In the genomic region with DNA sequence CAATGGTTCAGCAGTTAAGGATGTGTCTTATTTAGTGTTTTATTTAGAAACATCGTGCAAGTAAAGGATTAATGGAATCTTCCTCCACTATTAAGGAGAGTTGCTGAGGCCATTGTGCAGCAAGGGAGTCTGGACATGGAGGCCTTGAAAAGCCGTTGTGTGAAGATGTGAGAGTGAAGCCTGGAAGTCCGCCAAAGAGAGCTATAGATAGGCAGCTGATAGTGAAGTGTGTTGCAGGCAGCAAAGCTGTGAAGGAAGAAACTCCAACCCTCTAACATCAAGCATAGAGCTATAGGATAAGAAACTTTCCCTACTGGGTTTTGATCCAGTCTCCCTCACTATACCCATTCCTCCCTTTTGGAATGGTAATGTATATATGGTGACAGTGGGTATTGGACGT, we compare ENCODE assay signal across 23 mouse cellular contexts.
DNase-seq lines count a peak whose midpoint lies in the region; ATAC-seq and TF ChIP-seq lines count a peak whose summit lies in the region.
"Had no signal": no experiment of that assay in that cellular context is flagged by ENCODE, and none has a peak within 500 bp of the region (broad histone marks: within the 10 kb centered on the region; RNA-seq: fewer than 3 reads in every experiment).

No protein-coding gene starts in this region.

- H3K27ac ChIP-seq in lung, embryonic 14.5 days (ENCODE audit: low read depth) = no peak overlapping the region
- H3K27ac ChIP-seq in lung, postnatal 0 days (ENCODE audit: low read length) = no peak overlapping the region
- H3K27ac ChIP-seq in MEL (ENCODE audit: control insufficient read depth, low read depth, low read length) = no peak overlapping the region
- no peak overlapping the region for H3K27ac ChIP-seq in midbrain, embryonic 14.5 days (replicated peaks; ENCODE audit: low read depth, low read length)

- H3K4me1 ChIP-seq in lung, embryonic 14.5 days (ENCODE audit: insufficient read depth) = no peaks in the 10 kb centered on the region
- no peaks in the 10 kb centered on the region for H3K4me1 ChIP-seq in lung, postnatal 0 days (ENCODE audit: insufficient read depth, low read depth, low read length)
- H3K4me1 ChIP-seq in MEL (ENCODE audit: control insufficient read depth in 1 of 2, insufficient read depth in 2 of 2, low read length in 2 of 2) = peaks cover 3% of the 10 kb centered on the region in 2 experiments; a peak in 1 of 4 replicates
- H3K4me1 ChIP-seq in midbrain, embryonic 14.5 days (ENCODE audit: control insufficient read depth, insufficient read depth, low read length) = no peaks in the 10 kb centered on the region

- H3K4me2 ChIP-seq in lung, embryonic 14.5 days = no peak overlapping the region
- H3K4me2 ChIP-seq in lung, postnatal 0 days (replicated peaks; ENCODE audit: low read depth, low read length) = no peak overlapping the region
- H3K4me2 ChIP-seq in midbrain, embryonic 14.5 days (ENCODE audit: low read length) = no peak overlapping the region

- no peaks in the 10 kb centered on the region for H3K9me3 ChIP-seq in lung, embryonic 14.5 days (ENCODE audit: low read depth, low read length)
- H3K9me3 ChIP-seq in lung, postnatal 0 days (ENCODE audit: low read length) = no peaks in the 10 kb centered on the region
- no peaks in the 10 kb centered on the region for H3K9me3 ChIP-seq in MEL (replicated peaks; ENCODE audit: insufficient read depth, low read length)
- H3K9me3 ChIP-seq in midbrain, embryonic 14.5 days (ENCODE audit: control insufficient read depth, low read length) = no peaks in the 10 kb centered on the region
- H3K9me3 ChIP-seq: G1E had no signal

- no peak overlapping the region for H3K9ac ChIP-seq in lung, embryonic 14.5 days
- H3K9ac ChIP-seq in lung, postnatal 0 days (replicated peaks; ENCODE audit: low read depth) = no peak overlapping the region
- no peak overlapping the region for H3K9ac ChIP-seq in MEL (ENCODE audit: control insufficient read depth, low read depth, low read length, poor library complexity, severe bottlenecking)
- no peak overlapping the region for H3K9ac ChIP-seq in midbrain, embryonic 14.5 days (replicated peaks; ENCODE audit: low read length)

- no peaks in the 10 kb centered on the region for H3K27me3 ChIP-seq in lung, embryonic 14.5 days (ENCODE audit: insufficient read depth, low read length)
- no peaks in the 10 kb centered on the region for H3K27me3 ChIP-seq in lung, postnatal 0 days (replicated peaks; ENCODE audit: insufficient read depth, low read length)
- no peaks in the 10 kb centered on the region for H3K27me3 ChIP-seq in MEL (ENCODE audit: control insufficient read depth in 1 of 2, insufficient read depth in 2 of 2, low read length in 2 of 2)
- no peaks in the 10 kb centered on the region for H3K27me3 ChIP-seq in midbrain, embryonic 14.5 days (ENCODE audit: control insufficient read depth, insufficient read depth, low read length)
- H3K27me3 ChIP-seq: CH12.LX, Patski had no signal

- H3K36me3 ChIP-seq in lung, embryonic 14.5 days (ENCODE audit: insufficient read depth) = no peaks in the 10 kb centered on the region
- no peaks in the 10 kb centered on the region for H3K36me3 ChIP-seq in lung, postnatal 0 days (ENCODE audit: insufficient read depth, low read length)
- peaks cover 0 to 10% of the 10 kb centered on the region in 2 experiments; a peak in 2 of 4 replicates for H3K36me3 ChIP-seq in MEL (ENCODE audit: control insufficient read depth in 1 of 2, insufficient read depth in 2 of 2, low read length in 2 of 2)
- no peaks in the 10 kb centered on the region for H3K36me3 ChIP-seq in midbrain, embryonic 14.5 days (ENCODE audit: control insufficient read depth, insufficient read depth, low read length)
- H3K36me3 ChIP-seq: G1E had no signal

- no peak for TF ChIP-seq EP300 in lung, postnatal 0 days (IDR thresholded peaks at IDR 0.05)
- TF ChIP-seq EP300 in MEL (IDR thresholded peaks at IDR 0.05; ENCODE audit: low read depth in 1 of 2, low read length in 2 of 2) = peak; percentile 17 to 18; a peak in 2 of 4 replicates

- H3K79me2 ChIP-seq in MEL (ENCODE audit: control insufficient read depth, insufficient read depth, low read length, poor library complexity) = no peaks in the 10 kb centered on the region

- DNase-seq in lung, embryonic 14.5 days = peak; percentile 53
- DNase-seq in lung, postnatal 0 days (ENCODE audit: low spot score) = no peak
- DNase-seq in MEL (ENCODE audit: low read depth, low spot score) = peak; percentile 79
- peak; percentile 7 for DNase-seq in brain, adult 2 months (ENCODE audit: low read depth, low spot score)
- DNase-seq in urinary bladder, postnatal 25 days (ENCODE audit: low spot score) = no peak
- no peak for DNase-seq in midbrain, embryonic 14.5 days
- DNase-seq: adrenal gland, adult 2 months; adrenal gland, adult 8-10 months; adrenal gland, postnatal 10 days; adrenal gland, postnatal 14 days; adrenal gland, postnatal 25 days; adrenal gland, postnatal 36 days; B cell, adult 2 months; cerebellum, adult 11 months; cerebellum, adult 11-12 months; cerebellum, adult 18-20 months; cerebellum, adult 2 months; cerebellum, adult 8-10 months had no signal

- 60% methylated on average over 4 of the region's 4 CpGs for WGBS in lung, embryonic 14.5 days
- WGBS in lung, postnatal 0 days = 70% methylated on average over 4 of the region's 4 CpGs
- 90% methylated on average over 4 of the region's 4 CpGs for WGBS in midbrain, embryonic 14.5 days

- TF ChIP-seq CTCF in lung, embryonic 14.5 days (IDR thresholded peaks at IDR 0.05; ENCODE audit: low read depth) = no peak
- no peak for TF ChIP-seq CTCF in lung, postnatal 0 days (IDR thresholded peaks at IDR 0.05)
- TF ChIP-seq CTCF in MEL (IDR thresholded peaks at IDR 0.05 in 2 of 3, conservative IDR thresholded peaks at IDR 0.05 in 1 of 3; ENCODE audit: control insufficient read depth in 1 of 3, insufficient read depth in 1 of 3, low read depth in 2 of 3, low read length in 3 of 3, poor library complexity in 1 of 3, severe bottlenecking in 1 of 3) = no peak

- no peak for ATAC-seq in lung, embryonic 14.5 days (ENCODE audit: insufficient read depth)
- no peak for ATAC-seq in lung, postnatal 0 days
- ATAC-seq in midbrain, embryonic 14.5 days (ENCODE audit: low FRiP score, low TSS enrichment) = no peak
- ATAC-seq: activated CD4-positive, CD25-positive, alpha-beta regulatory T cell, adult 4 months; CD4-positive, CD25-positive, alpha-beta regulatory T cell, adult 4 months; Patski had no signal

- H3K4me3 ChIP-seq in lung, embryonic 14.5 days (ENCODE audit: low read depth, low read length) = no peak overlapping the region
- no peak overlapping the region for H3K4me3 ChIP-seq in lung, postnatal 0 days (ENCODE audit: low read depth, low read length)
- no peak overlapping the region for H3K4me3 ChIP-seq in MEL (ENCODE audit: control insufficient read depth in 1 of 2, insufficient read depth in 1 of 2, low read depth in 2 of 2, low read length in 2 of 2)
- H3K4me3 ChIP-seq in midbrain, embryonic 14.5 days (replicated peaks; ENCODE audit: low read depth, low read length) = no peak overlapping the region

- no peak for TF ChIP-seq POLR2A in MEL (IDR thresholded peaks at IDR 0.05; ENCODE audit: control insufficient read depth in 1 of 2, insufficient read depth in 1 of 2, low read depth in 1 of 2, low read length in 2 of 2, poor library complexity in 1 of 2)

- no peak for TF ChIP-seq RAD21 in MEL (IDR thresholded peaks at IDR 0.05; ENCODE audit: low read depth, low read length)

TF ChIP-seq in MEL, 35 proteins besides CTCF, POLR2A, EP300 and RAD21:
- TF ChIP-seq MEF2A (IDR thresholded peaks at IDR 0.05; ENCODE audit: extremely low read depth, insufficient replicate concordance, low read depth, low read length, poor library complexity, severe bottlenecking) (no peak), ETS1 (IDR thresholded peaks at IDR 0.05; ENCODE audit: low read depth, low read length) (no peak), JUND (IDR thresholded peaks at IDR 0.05; ENCODE audit: low read depth, low read length) (no peak), GATA1 (IDR thresholded peaks at IDR 0.05; ENCODE audit: low read depth, low read length) (peak; percentile 78), TCF12 (IDR thresholded peaks at IDR 0.05; ENCODE audit: low read depth, low read length) (no peak)

Comparison
In these comparisons a context has a peak if more than half of its experiments do, and no peak if none do; other contexts are left out.
1. DNase-seq: peak in lung, embryonic 14.5 days (single experiment), MEL (single experiment) and brain, adult 2 months (single experiment); none in lung, postnatal 0 days (single experiment), urinary bladder, postnatal 25 days (single experiment) and midbrain, embryonic 14.5 days (single experiment).